Mouse (Mus musculus) liver, postnatal 0 days (tissue): ENCODE measurements at regions not wholly inside any gene's neighbourhood (a gene's known extent, or its start where the extent isn't known, plus 50 kb on each side); places are given as distances from the start of the nearest gene placed in this dataset.

Experiments
- CTCF ChIP-seq: sonication (generic); IDR thresholded peaks from 2 replicates; pipeline ENCODE4 v1.5.1; 2016; ENCODE audit warnings: antibody characterized with exemption, low read depth
- EP300 ChIP-seq: IDR thresholded peaks from 2 replicates; pipeline ENCODE4 v1.6.1; 2016; ENCODE audit warnings: antibody characterized with exemption, low read depth, mild to moderate bottlenecking

- TF ChIP-seq CTCF, result no peak
- TF ChIP-seq EP300, result no peak
Observed at GRCm38 (mm10) chr17:83964454-83965211, 116.9 kb upstream of the Haao start.
